Mouse (Mus musculus): ENCODE data around the gene Gm37240.
A peak's percentile ranks its signal among the peaks of the same experiment; 100 is the strongest.
"Not testable (repeated sequence)": the region's sequence is repeated elsewhere in the genome, so short reads cannot be mapped to it uniquely, and the experiment has no call there.

Gene Gm37240

GRCm38 (mm10) chr3:84580716-84581115 is 1306.6 kb downstream of the Gm37240 start:
- DNase-seq: no peak

- DNase-seq: no peak
Observed at GRCm38 (mm10) chr3:84570501-84570900, 1316.8 kb downstream of the Gm37240 start.

- DNase-seq: no peak
Observed at GRCm38 (mm10) chr3:84569587-84569986, 1317.7 kb downstream of the Gm37240 start.

GRCm38 (mm10) chr3:84568540-84568939 is 1318.8 kb downstream of the Gm37240 start:
- no peak for DNase-seq

- no peak for DNase-seq
Observed at GRCm38 (mm10) chr3:84563415-84563814, 1323.9 kb downstream of the Gm37240 start.

- not testable (repeated sequence) for DNase-seq
Observed at GRCm38 (mm10) chr3:84562911-84563310, 1324.4 kb downstream of the Gm37240 start.

GRCm38 (mm10) chr3:84558301-84558700 is 1329.0 kb downstream of the Gm37240 start:
- DNase-seq: no peak

- no peak for DNase-seq
Observed at GRCm38 (mm10) chr3:84555780-84556179, 1331.5 kb downstream of the Gm37240 start.

- DNase-seq: no peak
Observed at GRCm38 (mm10) chr3:84547177-84547576, 1340.1 kb downstream of the Gm37240 start.

GRCm38 (mm10) chr3:84542450-84542849 is 1344.9 kb downstream of the Gm37240 start:
- DNase-seq: peak; percentile 34 to 68

GRCm38 (mm10) chr3:84541881-84542280 is 1345.4 kb downstream of the Gm37240 start:
- DNase-seq: no peak

GRCm38 (mm10) chr3:84540640-84541039 is 1346.7 kb downstream of the Gm37240 start:
- no peak for DNase-seq

GRCm38 (mm10) chr3:84536987-84537386 is 1350.3 kb downstream of the Gm37240 start:
- DNase-seq: no peak

- no peak for DNase-seq
Observed at GRCm38 (mm10) chr3:84533227-84533626, 1354.1 kb downstream of the Gm37240 start.

- DNase-seq: peak; percentile 32 to 63
Observed at GRCm38 (mm10) chr3:84529021-84529420, 1358.3 kb downstream of the Gm37240 start.

GRCm38 (mm10) chr3:84524952-84525351 is 1362.4 kb downstream of the Gm37240 start:
- DNase-seq: no peak

- DNase-seq: no peak
Observed at GRCm38 (mm10) chr3:84516163-84516562, 1371.2 kb downstream of the Gm37240 start.

GRCm38 (mm10) chr3:84512774-84513515 is 1374.4 kb downstream of the Gm37240 start:
- no peak for DNase-seq

GRCm38 (mm10) chr3:84505193-84505592 is 1382.1 kb downstream of the Gm37240 start:
- DNase-seq: no peak

GRCm38 (mm10) chr3:84504291-84504690 is 1383.0 kb downstream of the Gm37240 start:
- DNase-seq: no peak

GRCm38 (mm10) chr3:84502101-84502500 is 1385.2 kb downstream of the Gm37240 start:
- no peak for DNase-seq

GRCm38 (mm10) chr3:84500491-84500890 is 1386.8 kb downstream of the Gm37240 start:
- DNase-seq: no peak

GRCm38 (mm10) chr3:84497718-84498117 is 1389.6 kb downstream of the Gm37240 start:
- no peak for DNase-seq

- DNase-seq: no peak
Observed at GRCm38 (mm10) chr3:84492657-84493056, 1394.7 kb downstream of the Gm37240 start.

GRCm38 (mm10) chr3:84492148-84492547 is 1395.2 kb downstream of the Gm37240 start:
- no peak for DNase-seq
